Mouse (Mus musculus): ENCODE measurements around the gene Nup210. TPM values are rescaled to one million over a fixed set of nuclear protein-coding genes. Genes with fewer than 3 reads are reported as not detected.

The Nup210 gene
- polyA plus RNA-seq, 1 experiment from 2014 or later: 11.7 TPM

GRCm38 (mm10) chr6:91146443-91147151 is 30.0 kb upstream of the Nup210 start:
- DNase-seq (ENCODE audit: low spot score): peak; percentile 64
- H3K9me3 ChIP-seq (replicated peaks; ENCODE audit: low read length): no peaks in the 10 kb centered on the region
- no peak overlapping the region for H3K4me3 ChIP-seq (replicated peaks; ENCODE audit: low read depth, low read length)
- H3K4me2 ChIP-seq (ENCODE audit: low read length): no peak overlapping the region
- WGBS: 24% methylated on average over 5 of the region's 5 CpGs
- TF ChIP-seq CTCF (IDR thresholded peaks at IDR 0.05; ENCODE audit: low read depth): 0 out of 2 replicates have a peak, but pooled peaks have one; percentile 24
- H3K4me1 ChIP-seq (replicated peaks; ENCODE audit: insufficient read depth, low read length): 0 out of 2 replicates have a peak, but pooled peaks cover 3% of the 10 kb centered on the region
- ATAC-seq (replicated peaks; ENCODE audit: low FRiP score, low read depth): peak; percentile 58
- H3K36me3 ChIP-seq (ENCODE audit: insufficient read depth, low read length): no peaks in the 10 kb centered on the region
- peak overlapping the region; percentile 16; the same call in 1 of the 2 replicates for H3K27ac ChIP-seq
- no peak overlapping the region for H3K9ac ChIP-seq (ENCODE audit: low read depth, low read length)
- no peaks in the 10 kb centered on the region for H3K27me3 ChIP-seq (ENCODE audit: insufficient read depth, low read length)

GRCm38 (mm10) chr6:91145572-91145971 is 28.9 kb upstream of the Nup210 start:
- WGBS: 59% methylated on average over 5 of the region's 5 CpGs
- no peaks in the 10 kb centered on the region for H3K36me3 ChIP-seq (ENCODE audit: insufficient read depth, low read length)
- H3K4me1 ChIP-seq (replicated peaks; ENCODE audit: insufficient read depth, low read length): 0 out of 2 replicates have a peak, but pooled peaks cover 3% of the 10 kb centered on the region
- no peak overlapping the region for H3K4me2 ChIP-seq (ENCODE audit: low read length)
- H3K9me3 ChIP-seq (replicated peaks; ENCODE audit: low read length): no peaks in the 10 kb centered on the region
- H3K9ac ChIP-seq (ENCODE audit: low read depth, low read length): no peak overlapping the region
- ATAC-seq (replicated peaks; ENCODE audit: low FRiP score, low read depth) (no peak), DNase-seq (ENCODE audit: low spot score) (no peak)
- no peaks in the 10 kb centered on the region for H3K27me3 ChIP-seq (ENCODE audit: insufficient read depth, low read length)
- no peak overlapping the region for H3K4me3 ChIP-seq (replicated peaks; ENCODE audit: low read depth, low read length)
- no peak overlapping the region for H3K27ac ChIP-seq
- no peak for TF ChIP-seq CTCF (IDR thresholded peaks at IDR 0.05; ENCODE audit: low read depth)

GRCm38 (mm10) chr6:91145056-91145455 is 28.4 kb upstream of the Nup210 start:
- 48% methylated on average over 3 of the region's 3 CpGs for WGBS
- Histone ChIP-seq H3K4me1 (replicated peaks; ENCODE audit: insufficient read depth, low read length) (0 out of 2 replicates have a peak, but pooled peaks cover 3% of the 10 kb centered on the region), H3K27ac (no peak overlapping the region), H3K9ac (ENCODE audit: low read depth, low read length) (no peak overlapping the region), H3K4me2 (ENCODE audit: low read length) (no peak overlapping the region), H3K36me3 (ENCODE audit: insufficient read depth, low read length) (no peaks in the 10 kb centered on the region), H3K4me3 (replicated peaks; ENCODE audit: low read depth, low read length) (no peak overlapping the region), H3K9me3 (replicated peaks; ENCODE audit: low read length) (no peaks in the 10 kb centered on the region), H3K27me3 (ENCODE audit: insufficient read depth, low read length) (no peaks in the 10 kb centered on the region)
- no peak for TF ChIP-seq CTCF (IDR thresholded peaks at IDR 0.05; ENCODE audit: low read depth)
- DNase-seq (ENCODE audit: low spot score) (peak; percentile 28), ATAC-seq (replicated peaks; ENCODE audit: low FRiP score, low read depth) (no peak)

- H3K9ac ChIP-seq (ENCODE audit: low read depth, low read length): no peak overlapping the region
- no peaks in the 10 kb centered on the region for H3K4me1 ChIP-seq (replicated peaks; ENCODE audit: insufficient read depth, low read length)
- no peaks in the 10 kb centered on the region for H3K36me3 ChIP-seq (ENCODE audit: insufficient read depth, low read length)
- no peak overlapping the region for H3K4me3 ChIP-seq (replicated peaks; ENCODE audit: low read depth, low read length)
- peak; percentile 91 for DNase-seq (ENCODE audit: low spot score)
- H3K9me3 ChIP-seq (replicated peaks; ENCODE audit: low read length): no peaks in the 10 kb centered on the region
- WGBS: 18% methylated on average over 4 of the region's 4 CpGs
- TF ChIP-seq CTCF (IDR thresholded peaks at IDR 0.05; ENCODE audit: low read depth): peak; percentile 96
- peak; percentile 72 for ATAC-seq (replicated peaks; ENCODE audit: low FRiP score, low read depth)
- no peaks in the 10 kb centered on the region for H3K27me3 ChIP-seq (ENCODE audit: insufficient read depth, low read length)
- H3K4me2 ChIP-seq (ENCODE audit: low read length): no peak overlapping the region
- no peak overlapping the region for H3K27ac ChIP-seq
Observed at GRCm38 (mm10) chr6:91139846-91140245, 23.2 kb upstream of the Nup210 start.

GRCm38 (mm10) chr6:91137343-91137956 is 20.8 kb upstream of the Nup210 start:
- Histone ChIP-seq H3K36me3 (ENCODE audit: insufficient read depth, low read length) (no peaks in the 10 kb centered on the region), H3K9me3 (replicated peaks; ENCODE audit: low read length) (no peaks in the 10 kb centered on the region), H3K9ac (ENCODE audit: low read depth, low read length) (no peak overlapping the region), H3K27ac (no peak overlapping the region), H3K4me2 (ENCODE audit: low read length) (no peak overlapping the region), H3K4me1 (replicated peaks; ENCODE audit: insufficient read depth, low read length) (no peaks in the 10 kb centered on the region), H3K27me3 (ENCODE audit: insufficient read depth, low read length) (no peaks in the 10 kb centered on the region), H3K4me3 (replicated peaks; ENCODE audit: low read depth, low read length) (no peak overlapping the region)
- TF ChIP-seq CTCF (IDR thresholded peaks at IDR 0.05; ENCODE audit: low read depth): no peak
- DNase-seq (ENCODE audit: low spot score) (no peak), ATAC-seq (replicated peaks; ENCODE audit: low FRiP score, low read depth) (no peak)
- 71% methylated on average over 10 of the region's 10 CpGs for WGBS

- Histone ChIP-seq H3K36me3 (ENCODE audit: insufficient read depth, low read length) (no peaks in the 10 kb centered on the region), H3K4me1 (replicated peaks; ENCODE audit: insufficient read depth, low read length) (no peaks in the 10 kb centered on the region), H3K9me3 (replicated peaks; ENCODE audit: low read length) (no peaks in the 10 kb centered on the region), H3K4me2 (ENCODE audit: low read length) (no peak overlapping the region), H3K4me3 (replicated peaks; ENCODE audit: low read depth, low read length) (no peak overlapping the region), H3K9ac (ENCODE audit: low read depth, low read length) (no peak overlapping the region), H3K27ac (no peak overlapping the region), H3K27me3 (ENCODE audit: insufficient read depth, low read length) (no peaks in the 10 kb centered on the region)
- DNase-seq (ENCODE audit: low spot score) (no peak), ATAC-seq (replicated peaks; ENCODE audit: low FRiP score, low read depth) (no peak)
- TF ChIP-seq CTCF (IDR thresholded peaks at IDR 0.05; ENCODE audit: low read depth): no peak
- WGBS: 56% methylated on average over 1 of the region's 1 CpGs
Observed at GRCm38 (mm10) chr6:91130856-91131255, 14.2 kb upstream of the Nup210 start.

Data from kidney, postnatal 0 days (tissue).